Mouse (Mus musculus): ENCODE data around the gene Dmd.

DNA sequence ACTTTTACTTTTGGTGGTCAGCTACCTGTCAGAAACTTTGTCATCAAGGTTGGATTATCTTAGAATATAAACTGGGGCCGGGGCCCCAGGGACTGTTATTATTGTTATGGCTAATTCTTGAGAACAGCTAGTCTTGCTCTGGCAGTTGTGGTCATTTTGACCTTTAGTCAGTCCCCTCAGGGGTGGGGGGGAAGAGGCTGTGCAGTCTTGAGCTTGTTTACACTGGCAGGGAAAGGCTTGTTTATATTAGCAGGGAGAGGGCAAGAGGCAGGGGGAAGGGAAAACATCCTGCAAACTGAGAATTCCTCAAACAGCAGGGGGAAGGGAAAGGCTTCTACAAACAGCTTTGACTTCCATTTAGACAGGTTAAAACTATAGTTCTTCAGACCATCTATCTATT is 726.3 kb downstream of the Dmd start:
- no peak for TF ChIP-seq CTCF (IDR thresholded peaks at IDR 0.05; ENCODE audit: extremely low read depth, insufficient read depth, low read length)
- no peak for TF ChIP-seq POLR2A (IDR thresholded peaks at IDR 0.05; ENCODE audit: extremely low read depth, insufficient read depth, low read length)

All from cortical plate, adult 2 months (tissue).